Mouse (Mus musculus): ENCODE measurements around the gene Ms4a4a. TPM values are rescaled to one million over a fixed set of nuclear protein-coding genes. Genes with fewer than 3 reads are reported as not detected.

Ms4a4a gene
- total and polyA plus RNA-seq, 3 experiments = 0.35 to 8.0 (median 5.7) TPM

DNA sequence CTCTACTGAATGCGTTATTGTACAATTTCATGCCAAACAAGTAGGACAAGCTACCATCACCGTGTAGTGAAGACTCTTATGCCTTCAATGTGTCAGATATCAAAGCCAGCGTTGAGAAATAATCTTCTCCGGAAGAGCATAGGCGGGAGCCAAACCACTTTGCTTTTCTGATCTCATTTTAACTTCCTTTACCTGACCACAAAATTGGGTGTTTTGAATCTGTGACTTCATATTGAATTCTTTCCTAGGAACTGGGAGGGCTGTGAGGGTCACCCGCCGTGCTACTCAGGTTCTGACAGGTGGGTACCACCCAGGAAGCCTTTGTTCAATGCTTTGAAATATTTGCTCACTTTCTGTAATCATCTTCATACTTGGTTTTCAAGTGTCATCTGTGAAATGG is 19.6 kb upstream of the Ms4a4a start:
- WGBS = 67% methylated on average over 7 of the region's 7 CpGs
- intact Hi-C loops (cut with DNase I) = no loop called here

DNA sequence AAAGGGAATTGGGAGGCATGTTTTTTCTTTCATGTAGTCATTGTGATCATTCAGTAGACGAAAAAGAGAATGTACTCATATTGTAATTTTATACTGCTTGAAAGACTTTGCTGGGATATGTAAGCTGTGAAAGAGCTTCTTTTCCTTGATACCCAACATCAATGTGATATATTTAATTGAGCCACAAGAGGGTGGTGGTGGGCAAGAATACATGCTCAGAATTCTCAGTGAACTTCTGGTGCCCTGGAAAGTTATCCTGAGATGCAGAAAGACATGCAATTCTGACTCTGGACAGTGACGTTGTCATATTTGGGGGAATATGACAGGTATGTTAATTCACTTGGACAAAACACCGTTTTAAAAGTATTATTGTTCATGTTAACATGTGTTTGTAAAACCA is 15.2 kb upstream of the Ms4a4a start:
- Histone ChIP-seq H3K79me2 (replicated peaks; ENCODE audit: control insufficient read depth, insufficient read depth, low read length) (no peaks in the 10 kb centered on the region), H3K27me3 (ENCODE audit: control insufficient read depth, insufficient read depth, low read length) (no peaks in the 10 kb centered on the region), H3K4me3 (no peak overlapping the region), H3K4me1 (ENCODE audit: control insufficient read depth, insufficient read depth, low read length) (no peaks in the 10 kb centered on the region), H3K9ac (ENCODE audit: low read depth, low read length) (no peak overlapping the region), H3K36me3 (ENCODE audit: control insufficient read depth, insufficient read depth, low read length) (no peaks in the 10 kb centered on the region), H3K27ac (no peak overlapping the region)
- intact Hi-C loops (cut with DNase I) = no loop called here
- no peak for TF ChIP-seq POLR2A (IDR thresholded peaks at IDR 0.05; ENCODE audit: insufficient read depth, low read depth, low read length)
- peak; percentile 41 for TF ChIP-seq CTCF (IDR thresholded peaks at IDR 0.05)
- 48% methylated on average over 3 of the region's 3 CpGs for WGBS
- no peak for DNase-seq

More for the DNA sequence above, 19.6 kb upstream of the Ms4a4a start:
- Histone ChIP-seq H3K36me3 (ENCODE audit: control insufficient read depth, insufficient read depth, low read length) (no peaks in the 10 kb centered on the region), H3K4me1 (ENCODE audit: control insufficient read depth, insufficient read depth, low read length) (no peaks in the 10 kb centered on the region), H3K79me2 (replicated peaks; ENCODE audit: control insufficient read depth, insufficient read depth, low read length) (no peaks in the 10 kb centered on the region), H3K27ac (no peak overlapping the region), H3K27me3 (ENCODE audit: control insufficient read depth, insufficient read depth, low read length) (no peaks in the 10 kb centered on the region), H3K4me3 (no peak overlapping the region), H3K9ac (ENCODE audit: low read depth, low read length) (no peak overlapping the region)
- peak in 1 of 2 experiments; percentile 6 for DNase-seq
- TF ChIP-seq CTCF (IDR thresholded peaks at IDR 0.05) (no peak), POLR2A (IDR thresholded peaks at IDR 0.05; ENCODE audit: insufficient read depth, low read depth, low read length) (no peak), EP300 (IDR thresholded peaks at IDR 0.05; ENCODE audit: insufficient read depth, low read depth, low read length) (no peak)

DNA sequence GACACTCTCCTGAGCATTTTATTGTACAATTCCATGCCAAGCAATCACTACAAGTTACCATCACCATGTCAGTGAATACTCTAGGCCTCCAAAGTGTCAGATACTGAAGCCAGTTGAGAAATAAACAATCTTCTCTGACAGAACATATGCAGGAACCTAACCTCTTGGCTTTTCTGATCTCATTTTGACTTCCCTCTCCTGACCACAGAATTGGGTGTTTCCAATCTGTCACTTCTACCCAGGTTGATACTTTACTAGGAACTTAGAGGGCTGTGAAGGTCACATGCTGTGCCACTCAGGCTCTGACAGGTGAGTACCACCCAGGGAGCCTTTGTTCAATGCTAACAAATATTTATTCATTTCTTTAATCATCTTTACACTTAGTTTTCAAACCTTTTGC is 13.3 kb upstream of the Ms4a4a start:
- H3K4me1 ChIP-seq (ENCODE audit: control insufficient read depth, insufficient read depth, low read length) = no peaks in the 10 kb centered on the region
- TF ChIP-seq EP300 (IDR thresholded peaks at IDR 0.05; ENCODE audit: insufficient read depth, low read depth, low read length) (no peak), CTCF (IDR thresholded peaks at IDR 0.05) (no peak), POLR2A (IDR thresholded peaks at IDR 0.05; ENCODE audit: insufficient read depth, low read depth, low read length) (no peak)
- no peaks in the 10 kb centered on the region for H3K36me3 ChIP-seq (ENCODE audit: control insufficient read depth, insufficient read depth, low read length)
- DNase-seq = no peak
- intact Hi-C loops (cut with DNase I) = no loop called here
- no peaks in the 10 kb centered on the region for H3K79me2 ChIP-seq (replicated peaks; ENCODE audit: control insufficient read depth, insufficient read depth, low read length)
- no peak overlapping the region for H3K9ac ChIP-seq (ENCODE audit: low read depth, low read length)
- H3K4me3 ChIP-seq = no peak overlapping the region
- H3K27ac ChIP-seq = no peak overlapping the region
- no peaks in the 10 kb centered on the region for H3K27me3 ChIP-seq (ENCODE audit: control insufficient read depth, insufficient read depth, low read length)

DNA sequence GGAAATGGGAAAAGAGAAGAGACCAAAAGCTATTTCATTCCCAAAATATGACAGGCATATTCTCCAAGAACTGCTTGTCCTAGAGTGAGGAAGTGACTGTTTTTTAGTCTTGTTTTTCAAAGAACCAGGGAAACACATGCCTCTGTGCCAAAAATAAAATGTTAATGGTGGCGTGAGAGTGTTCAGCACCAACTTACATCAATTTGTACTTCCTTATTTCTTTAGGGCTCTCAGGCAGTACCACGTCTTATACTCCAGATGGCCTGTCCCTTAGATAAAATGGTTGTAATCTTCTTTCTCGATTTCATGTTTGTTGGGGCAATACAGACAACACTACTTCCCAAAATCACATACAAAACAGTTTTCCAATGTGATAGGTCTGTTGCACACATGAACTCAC is 7.0 kb upstream of the Ms4a4a start:
- WGBS = 53% methylated on average over 3 of the region's 3 CpGs
- no peaks in the 10 kb centered on the region for H3K27me3 ChIP-seq (ENCODE audit: control insufficient read depth, insufficient read depth, low read length)
- no peaks in the 10 kb centered on the region for H3K4me1 ChIP-seq (ENCODE audit: control insufficient read depth, insufficient read depth, low read length)
- H3K4me3 ChIP-seq = no peak overlapping the region
- no peak for DNase-seq
- no peak overlapping the region for H3K9ac ChIP-seq (ENCODE audit: low read depth, low read length)
- intact Hi-C loops (cut with DNase I) = no loop called here
- no peak overlapping the region for H3K27ac ChIP-seq
- H3K79me2 ChIP-seq (replicated peaks; ENCODE audit: control insufficient read depth, insufficient read depth, low read length) = no peaks in the 10 kb centered on the region
- no peak for TF ChIP-seq EP300 (IDR thresholded peaks at IDR 0.05; ENCODE audit: insufficient read depth, low read depth, low read length)
- no peak for TF ChIP-seq CTCF (IDR thresholded peaks at IDR 0.05)
- TF ChIP-seq POLR2A (IDR thresholded peaks at IDR 0.05; ENCODE audit: insufficient read depth, low read depth, low read length) = no peak
- no peaks in the 10 kb centered on the region for H3K36me3 ChIP-seq (ENCODE audit: control insufficient read depth, insufficient read depth, low read length)

DNA sequence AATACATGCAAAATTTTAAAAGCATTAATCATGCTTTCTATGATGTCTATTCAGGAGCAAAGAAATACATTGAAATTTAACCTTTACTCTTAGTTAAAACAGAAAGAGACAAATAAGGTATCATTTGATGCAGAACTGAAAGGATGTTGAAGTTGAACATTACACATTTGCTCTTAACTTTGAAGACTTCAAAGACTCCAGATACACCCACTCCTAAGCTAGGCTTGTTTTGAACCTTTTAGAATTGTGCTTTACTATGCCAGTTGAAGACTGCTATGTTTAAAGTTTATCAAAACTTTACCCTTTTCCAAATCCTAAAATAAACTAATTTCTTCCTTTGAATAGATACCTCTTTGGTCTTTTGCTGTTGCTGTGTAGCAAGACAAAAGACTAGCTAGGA is 4.1 kb upstream of the Ms4a4a start:
- H3K9ac ChIP-seq (ENCODE audit: low read depth, low read length) = no peak overlapping the region
- H3K27me3 ChIP-seq (ENCODE audit: control insufficient read depth, insufficient read depth, low read length) = no peaks in the 10 kb centered on the region
- H3K4me3 ChIP-seq = no peak overlapping the region
- no peak overlapping the region for H3K27ac ChIP-seq
- DNase-seq = no peak
- intact Hi-C loops (cut with DNase I) = no loop called here
- no peaks in the 10 kb centered on the region for H3K79me2 ChIP-seq (replicated peaks; ENCODE audit: control insufficient read depth, insufficient read depth, low read length)
- no peaks in the 10 kb centered on the region for H3K36me3 ChIP-seq (ENCODE audit: control insufficient read depth, insufficient read depth, low read length)
- TF ChIP-seq EP300 (IDR thresholded peaks at IDR 0.05; ENCODE audit: insufficient read depth, low read depth, low read length) = no peak
- no peak for TF ChIP-seq CTCF (IDR thresholded peaks at IDR 0.05)
- no peak for TF ChIP-seq POLR2A (IDR thresholded peaks at IDR 0.05; ENCODE audit: insufficient read depth, low read depth, low read length)
- H3K4me1 ChIP-seq (ENCODE audit: control insufficient read depth, insufficient read depth, low read length) = no peaks in the 10 kb centered on the region

DNA sequence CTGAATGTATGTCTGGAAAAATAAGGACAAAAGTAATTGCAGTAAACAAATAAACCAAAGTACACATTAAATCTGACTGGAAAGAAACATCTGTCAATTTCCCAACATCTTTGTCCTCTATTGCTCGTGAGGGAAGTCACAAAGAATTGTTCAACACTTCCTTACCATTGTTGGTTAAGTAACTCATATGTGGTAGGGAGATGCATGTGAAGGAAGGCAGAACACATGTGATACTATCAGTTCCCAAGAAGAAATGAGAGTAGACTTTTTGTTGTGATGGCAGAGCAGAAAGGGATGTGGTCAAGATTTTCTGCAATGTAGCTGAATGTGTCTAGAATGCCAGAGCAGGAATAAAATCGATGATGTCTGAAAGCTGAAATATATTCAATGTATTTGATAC is 1.1 kb downstream of the Ms4a4a start:
- DNase-seq = no peak
- no peak for TF ChIP-seq POLR2A (IDR thresholded peaks at IDR 0.05; ENCODE audit: insufficient read depth, low read depth, low read length)
- TF ChIP-seq CTCF (IDR thresholded peaks at IDR 0.05) = no peak
- no peak for TF ChIP-seq EP300 (IDR thresholded peaks at IDR 0.05; ENCODE audit: insufficient read depth, low read depth, low read length)
- Histone ChIP-seq H3K36me3 (ENCODE audit: control insufficient read depth, insufficient read depth, low read length) (no peaks in the 10 kb centered on the region), H3K9ac (ENCODE audit: low read depth, low read length) (no peak overlapping the region), H3K4me3 (no peak overlapping the region), H3K79me2 (replicated peaks; ENCODE audit: control insufficient read depth, insufficient read depth, low read length) (no peaks in the 10 kb centered on the region), H3K4me1 (ENCODE audit: control insufficient read depth, insufficient read depth, low read length) (no peaks in the 10 kb centered on the region), H3K27me3 (ENCODE audit: control insufficient read depth, insufficient read depth, low read length) (no peaks in the 10 kb centered on the region), H3K27ac (no peak overlapping the region)
- WGBS = 51% methylated on average over 2 of the region's 2 CpGs
- intact Hi-C loops (cut with DNase I) = no loop called here
